Mouse (Mus musculus): ENCODE measurements at regions not wholly inside any gene's neighbourhood (a gene's known extent, or its start where the extent isn't known, plus 50 kb on each side); places are given as distances from the start of the nearest gene placed in this dataset.

GRCm38 (mm10) chr9:33814739-33815368 lies 670.8 kb upstream of the Kirrel3 start:
- no peak for DNase-seq

DNA sequence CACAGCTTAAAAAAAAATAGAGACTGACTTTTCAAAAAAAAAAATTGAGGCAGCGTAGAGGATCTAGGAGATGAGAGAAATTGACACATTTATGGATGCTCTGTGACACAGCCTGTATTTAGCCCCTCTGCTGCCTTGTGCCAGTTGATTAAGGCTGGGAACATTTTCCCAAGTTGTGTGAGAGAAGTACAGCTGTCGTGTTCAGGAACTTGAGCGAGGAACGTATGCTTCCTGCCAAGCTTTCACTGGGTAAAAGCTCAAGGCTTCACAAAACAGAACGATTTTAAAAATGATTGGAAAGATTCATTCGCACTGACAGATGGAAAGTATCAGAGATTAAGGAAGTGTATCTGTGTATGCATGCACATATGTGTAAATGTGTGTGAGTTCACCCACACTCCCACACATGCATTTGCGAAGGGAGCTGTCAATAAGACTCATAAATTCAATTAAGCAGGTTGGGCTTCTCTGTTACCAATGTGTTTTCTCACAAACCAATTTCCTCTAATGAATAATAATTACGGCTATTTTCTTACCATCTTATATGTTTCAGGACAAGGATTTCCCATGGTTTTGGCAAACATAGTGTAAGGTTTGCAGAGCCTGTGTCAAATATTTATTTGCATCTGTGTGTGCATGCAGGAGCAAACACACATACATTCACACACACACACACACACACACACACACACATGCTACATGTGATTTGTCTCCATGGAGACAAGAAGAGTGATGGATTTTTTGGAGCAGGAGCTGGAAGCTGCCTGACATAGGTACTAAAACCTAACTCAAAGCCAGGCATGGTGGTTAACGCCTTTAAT lies 662.9 kb upstream of the Kirrel3 start:
- DNase-seq = no peak

GRCm38 (mm10) chr9:33826116-33826515 lies 659.6 kb upstream of the Kirrel3 start:
- DNase-seq = no peak

GRCm38 (mm10) chr9:33827409-33827808 lies 658.3 kb upstream of the Kirrel3 start:
- DNase-seq = no peak

GRCm38 (mm10) chr9:33837666-33838380 lies 647.9 kb upstream of the Kirrel3 start:
- no peak for DNase-seq

GRCm38 (mm10) chr9:33849623-33850022 lies 636.1 kb upstream of the Kirrel3 start:
- no peak for DNase-seq

- DNase-seq = no peak
Observed at GRCm38 (mm10) chr9:33850024-33850423, 635.7 kb upstream of the Kirrel3 start.

DNA sequence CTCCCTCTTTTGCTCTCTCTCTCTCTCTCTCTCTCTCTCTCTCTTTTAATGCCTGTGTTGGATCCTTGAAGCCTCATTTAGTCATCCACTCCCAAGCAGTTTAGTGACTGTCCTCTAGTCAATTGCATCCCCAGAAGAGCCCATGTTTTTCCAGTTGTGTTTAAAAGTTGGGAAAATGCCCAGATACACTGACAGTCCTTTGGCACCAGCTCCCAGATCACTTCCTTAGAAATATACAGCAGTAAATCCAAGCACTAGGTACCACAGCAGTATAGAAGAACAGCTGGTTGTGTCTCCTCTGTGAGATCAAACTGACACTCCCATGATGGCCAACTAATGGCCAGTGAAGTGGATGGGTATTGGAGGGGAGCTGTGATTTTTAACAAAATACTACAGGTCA lies 634.7 kb upstream of the Kirrel3 start:
- no peak for DNase-seq

GRCm38 (mm10) chr9:33856169-33856568 lies 629.5 kb upstream of the Kirrel3 start:
- DNase-seq = no peak

GRCm38 (mm10) chr9:33858511-33858910 lies 627.2 kb upstream of the Kirrel3 start:
- peak; percentile 41 for DNase-seq

GRCm38 (mm10) chr9:33868666-33869065 lies 617.0 kb upstream of the Kirrel3 start:
- DNase-seq = no peak

DNA sequence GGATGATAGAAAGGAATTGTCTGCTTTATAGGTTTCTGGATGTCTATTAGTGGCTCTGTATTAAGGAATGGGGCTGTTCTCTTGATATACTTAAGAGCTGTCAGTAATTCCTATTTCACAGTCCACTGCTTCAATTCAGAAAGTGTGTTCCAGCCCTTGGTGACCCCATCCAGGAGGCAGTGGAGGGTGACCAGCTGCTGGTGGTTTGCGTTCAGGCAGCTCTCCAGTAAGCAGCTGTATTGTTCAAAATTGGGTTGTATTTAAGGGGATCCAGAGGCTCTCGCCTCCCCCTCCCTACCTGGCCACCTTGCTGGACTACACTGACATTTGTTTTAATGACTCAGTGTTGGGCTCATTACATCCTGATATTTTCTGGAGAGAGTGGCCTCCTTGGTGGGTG lies 598.4 kb upstream of the Kirrel3 start:
- no peak for DNase-seq

DNA sequence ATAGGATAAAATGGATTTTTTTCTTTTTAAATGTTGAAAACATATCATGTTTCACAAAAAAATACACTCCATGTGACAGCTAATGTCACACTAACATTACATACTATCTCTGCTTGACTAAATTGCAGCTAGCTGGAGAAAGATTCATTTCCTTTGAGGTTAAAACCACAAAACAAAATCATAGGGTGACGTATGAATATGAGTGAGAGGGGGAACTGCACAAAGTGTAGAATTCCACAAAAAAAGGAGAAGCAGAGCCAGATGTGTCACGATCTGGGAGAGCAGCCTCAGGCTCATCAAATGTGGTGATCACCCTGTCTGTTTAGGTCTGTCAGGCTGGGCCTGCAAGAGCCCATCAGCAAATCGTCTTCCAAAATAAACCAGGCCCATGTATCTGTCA lies 593.7 kb upstream of the Kirrel3 start:
- DNase-seq = no peak

DNA sequence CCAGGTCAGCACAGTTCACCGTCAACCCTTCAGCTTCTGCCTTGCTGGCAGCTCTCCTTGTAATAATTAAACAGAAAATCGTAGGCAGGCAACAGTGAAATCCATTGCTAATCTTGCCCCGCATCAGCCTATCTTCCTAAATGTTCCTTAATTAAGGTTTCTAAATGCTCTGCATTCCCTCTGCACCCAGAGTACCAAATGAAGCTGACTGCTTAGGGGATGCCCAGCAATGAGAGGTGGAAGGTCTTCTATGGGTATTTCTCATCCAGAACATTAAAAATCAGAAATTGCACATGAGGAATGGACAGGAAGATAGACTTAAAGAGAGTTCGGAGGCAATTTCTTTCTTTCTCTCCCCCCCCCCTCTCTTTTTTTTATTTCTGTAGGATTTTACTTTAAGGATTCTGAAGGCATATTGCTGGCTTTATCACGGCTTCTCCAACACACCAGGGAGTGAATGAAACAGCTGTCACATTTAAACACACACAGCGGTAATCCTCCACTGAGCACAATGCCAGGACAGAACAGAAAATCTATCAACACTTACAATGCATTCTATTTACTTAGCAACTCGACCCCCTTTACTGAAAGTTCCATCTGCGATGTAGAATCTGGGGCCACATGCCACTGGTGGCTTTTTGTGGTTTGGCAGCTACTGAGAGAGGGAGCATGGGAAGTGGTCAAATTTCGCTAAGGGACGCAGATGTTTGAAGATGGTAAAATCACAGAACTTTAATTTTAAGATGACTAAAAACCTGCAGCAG lies 584.2 kb upstream of the Kirrel3 start:
- no peak for DNase-seq

DNA sequence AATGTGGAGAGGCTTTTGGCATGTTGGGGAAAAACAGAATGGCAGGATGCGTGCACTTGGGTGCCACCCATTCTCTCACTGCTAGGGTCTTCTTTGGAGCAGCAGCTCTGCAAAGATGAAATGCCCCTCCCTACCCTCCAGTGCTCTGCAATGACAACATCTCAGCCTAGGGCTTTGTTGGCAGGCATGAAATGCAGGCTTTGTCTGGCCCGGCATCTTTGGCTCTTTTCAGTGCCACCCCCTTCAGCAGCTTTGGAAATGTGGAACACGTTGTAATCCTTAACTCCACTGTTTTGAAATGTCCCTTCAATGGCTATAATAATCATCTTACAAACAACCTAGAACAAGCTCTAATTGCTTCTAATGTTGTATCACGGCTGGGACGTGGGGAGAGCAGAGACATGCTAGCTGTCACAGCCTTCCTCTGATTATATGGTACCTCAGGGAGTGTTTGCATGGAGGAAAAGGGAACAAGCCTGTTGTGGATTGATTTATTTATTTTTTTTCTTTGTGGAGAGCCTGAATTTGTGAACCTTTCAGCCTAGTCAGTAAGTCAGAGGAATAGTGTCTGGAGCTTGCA lies 581.6 kb upstream of the Kirrel3 start:
- no peak for DNase-seq

DNA sequence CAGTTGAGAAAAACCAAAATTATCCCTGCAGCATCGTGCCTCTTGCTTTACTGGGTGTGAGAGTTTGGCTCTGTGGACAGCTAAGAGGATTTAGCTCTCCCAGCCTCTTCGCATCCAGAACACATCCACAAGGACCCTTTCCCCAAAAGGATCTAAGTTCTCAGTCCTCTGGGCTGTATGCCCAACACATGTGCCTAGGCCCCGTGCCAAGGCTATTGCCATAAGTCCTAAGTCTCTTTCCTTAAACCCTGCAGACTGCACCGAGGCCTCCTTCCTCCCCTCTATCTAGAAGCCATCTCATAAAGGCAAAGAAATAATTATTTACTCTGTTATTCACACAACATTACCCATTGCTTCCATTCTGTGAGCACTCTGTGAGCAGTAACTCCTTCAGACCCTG lies 570.8 kb upstream of the Kirrel3 start:
- DNase-seq = no peak

DNA sequence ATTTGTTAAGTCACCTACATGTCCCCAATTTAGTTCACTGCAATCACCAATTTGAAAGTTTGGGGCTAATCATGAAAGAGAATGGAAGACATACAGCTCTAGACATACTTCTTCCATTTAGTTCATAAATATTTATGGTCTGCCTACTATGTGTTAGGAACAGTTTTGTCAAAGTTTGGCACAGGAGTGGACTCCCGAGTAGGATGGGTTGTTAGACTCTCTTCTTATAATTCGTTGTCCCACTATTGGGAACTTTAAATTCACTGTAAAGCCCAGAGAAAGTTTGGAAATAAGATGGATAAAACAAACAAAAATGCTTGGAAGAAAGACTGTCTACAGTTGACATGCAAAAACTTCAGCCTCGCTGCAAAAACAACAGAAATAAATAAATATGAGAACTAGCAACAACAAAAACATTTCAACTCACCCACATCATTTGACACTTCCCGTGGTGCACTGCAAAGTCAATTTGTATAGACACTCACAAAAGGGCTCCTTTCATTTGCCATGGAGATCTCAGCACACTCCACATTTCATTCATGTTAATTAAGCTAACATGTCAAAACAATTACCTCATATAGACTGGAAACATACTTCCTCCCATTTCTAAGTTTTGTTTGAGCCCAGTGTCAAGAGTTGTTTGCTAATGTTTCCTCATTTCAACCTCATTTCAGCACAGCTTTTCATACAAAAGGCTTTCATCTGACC lies 570.2 kb upstream of the Kirrel3 start:
- DNase-seq = no peak

- no peak for DNase-seq
Observed at GRCm38 (mm10) chr9:33930286-33930685, 555.4 kb upstream of the Kirrel3 start.

GRCm38 (mm10) chr9:33934071-33934470 lies 551.6 kb upstream of the Kirrel3 start:
- no peak for DNase-seq

DNA sequence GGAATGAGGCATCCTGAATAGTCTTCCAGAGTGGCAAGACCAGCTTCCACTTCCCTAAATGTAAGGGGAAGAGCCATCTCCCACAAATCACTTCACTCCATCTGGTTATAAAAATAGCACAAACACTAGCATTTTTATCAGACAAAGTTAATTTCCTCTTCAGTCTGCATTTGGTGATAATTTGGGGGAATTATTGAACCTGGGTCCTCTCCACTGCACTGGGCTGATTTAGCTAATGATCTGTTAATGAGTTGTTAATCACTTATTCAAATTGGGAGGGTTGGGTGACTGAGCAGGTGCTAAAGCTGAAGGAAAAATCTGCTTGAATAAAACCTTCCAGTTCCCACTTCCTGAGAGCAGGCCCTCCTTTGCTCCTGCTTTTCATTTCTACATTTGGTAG lies 531.4 kb upstream of the Kirrel3 start:
- DNase-seq = no peak
